Mouse (Mus musculus) ZHBTc4 (cell line): ENCODE measurements around the gene Aig1.

Source experiments
- DNase-seq: peaks from one replicate; pipeline ENCODE4 v3.0.0-alpha.2; 2011; ENCODE audit warnings: low read depth, low spot score

The Aig1 gene

GRCm38 (mm10) chr10:13653326-13653725, 215.5 kb downstream of the Aig1 start:
- DNase-seq = no peak

- no peak for DNase-seq
Observed at GRCm38 (mm10) chr10:13652061-13652460, 216.7 kb downstream of the Aig1 start.

GRCm38 (mm10) chr10:13641750-13642149, 227.0 kb downstream of the Aig1 start:
- DNase-seq = peak; percentile 37

- peak; percentile 21 for DNase-seq
Observed at GRCm38 (mm10) chr10:13631796-13632195, 237.0 kb downstream of the Aig1 start.

- DNase-seq = no peak
Observed at GRCm38 (mm10) chr10:13623735-13624134, 245.0 kb downstream of the Aig1 start.

- DNase-seq = no peak
Observed at GRCm38 (mm10) chr10:13600926-13601325, 267.9 kb downstream of the Aig1 start.

- no peak for DNase-seq
Observed at GRCm38 (mm10) chr10:13597491-13597890, 271.3 kb downstream of the Aig1 start.
